Mouse (Mus musculus): ENCODE results near the gene Lipc. TPM values are rescaled to one million over a fixed set of nuclear protein-coding genes. Genes with fewer than 3 reads are reported as not detected.

Lipc gene
- total and polyA plus RNA-seq, 3 experiments: 0.12 to 0.69 TPM; not detected in 1

- DNase-seq: no peak
These were observed 133.3 kb downstream of the Lipc start for GRCm38 (mm10) chr9:70818739-70819138.

- no peak for DNase-seq
These were observed 134.6 kb downstream of the Lipc start for GRCm38 (mm10) chr9:70817396-70817795.

- DNase-seq: no peak
These were observed 135.2 kb downstream of the Lipc start for GRCm38 (mm10) chr9:70816701-70817305.

- DNase-seq: peak; percentile 15
These were observed 139.5 kb downstream of the Lipc start for GRCm38 (mm10) chr9:70812551-70812950.

- DNase-seq: no peak
These were observed 144.3 kb downstream of the Lipc start for GRCm38 (mm10) chr9:70807714-70808113.

- DNase-seq: no peak
These were observed 146.0 kb downstream of the Lipc start for GRCm38 (mm10) chr9:70806069-70806468.

GRCm38 (mm10) chr9:70802816-70803215 is 149.2 kb downstream of the Lipc start:
- DNase-seq: no peak

GRCm38 (mm10) chr9:70801761-70802160 is 150.3 kb downstream of the Lipc start:
- DNase-seq: no peak

- no peak for DNase-seq
These were observed 151.3 kb downstream of the Lipc start for GRCm38 (mm10) chr9:70800588-70801315.

GRCm38 (mm10) chr9:70795439-70795757 is 156.6 kb downstream of the Lipc start:
- DNase-seq: no peak

- DNase-seq: peak; percentile 70
These were observed 157.2 kb downstream of the Lipc start for GRCm38 (mm10) chr9:70794643-70795438.

GRCm38 (mm10) chr9:70790621-70791020 is 161.4 kb downstream of the Lipc start:
- DNase-seq: no peak

- DNase-seq: no peak
These were observed 163.3 kb downstream of the Lipc start for GRCm38 (mm10) chr9:70788705-70789104.

- no peak for DNase-seq
These were observed 169.8 kb downstream of the Lipc start for GRCm38 (mm10) chr9:70782191-70782590.

- DNase-seq: no peak
These were observed 176.5 kb downstream of the Lipc start for GRCm38 (mm10) chr9:70775517-70775916.

- no peak for DNase-seq
These were observed 191.1 kb downstream of the Lipc start for GRCm38 (mm10) chr9:70760974-70761373.

GRCm38 (mm10) chr9:70751504-70752222 is 200.4 kb downstream of the Lipc start:
- no peak for DNase-seq

Small RNA genes lying within 50 kb of the gene (microRNA-seq; reads per million reads assigned to microRNA genes)
- 0 reads per million in 2 experiments for gene Gm25149

Other genes with a start within 250 kb of the Lipc start
- gene Aqp9, start 216.5 kb upstream of the Lipc start, total RNA-seq (2021): 1 to 10 TPM in 1 of 2 experiments, under 1 TPM in 1; 0.28 to 1.1 TPM
- gene Aqp9, start 216.5 kb upstream of the Lipc start, polyA plus RNA-seq (2012; rRNA removed): 0.27 and 0.51 TPM in 2 replicates

All from adrenal gland, adult 2 months (tissue).